Mouse (Mus musculus) limb, embryonic 14.5 days (tissue): Measurements from ENCODE around the gene Naaladl2. TPM values are rescaled to one million over a fixed set of nuclear protein-coding genes. Genes with fewer than 3 reads are reported as not detected.

Source experiments
- ATAC-seq: fragments of 200-750 bp; cut with Nextera tagmentation; 2 replicates; pipeline ENCODE4 v1.8.0; 2017; ENCODE audit warnings: low read depth, moderate number of reproducible peaks, moderate TSS enrichment; ENCODE audit not compliant: low FRiP score
- DNase-seq: peaks from one replicate; pipeline ENCODE4 v3.0.0-alpha.2; 2015; ENCODE audit warnings: low spot score
- H3K27ac ChIP-seq: fragments of 300-500 bp; sonication (generic); replicated peaks from 2 replicates; pipeline ENCODE4 v1.5.1; 2014; ENCODE audit warnings: low read depth, mild to moderate bottlenecking, low read length, moderate library complexity, mixed read lengths
- H3K27me3 ChIP-seq: fragments of 300-500 bp; sonication (generic); 2 replicates; pipeline ENCODE4 v1.6.1; 2014; ENCODE audit warnings: low read length, mixed read lengths; ENCODE audit not compliant: control insufficient read depth, insufficient read depth
- H3K36me3 ChIP-seq: fragments of 300-500 bp; sonication (generic); 2 replicates; pipeline ENCODE4 v1.6.1; 2014; ENCODE audit warnings: mild to moderate bottlenecking, low read length, moderate library complexity, mixed read lengths; ENCODE audit not compliant: control insufficient read depth, insufficient read depth
- H3K4me1 ChIP-seq: fragments of 300-500 bp; sonication (generic); 2 replicates; pipeline ENCODE4 v1.6.1; 2014; ENCODE audit warnings: antibody characterized with exemption, low read length, mixed read lengths; ENCODE audit not compliant: control insufficient read depth, insufficient read depth
- H3K4me2 ChIP-seq: fragments of 300-500 bp; sonication (generic); replicated peaks from 2 replicates; pipeline ENCODE4 v1.6.1; 2014; ENCODE audit warnings: low read depth, mild to moderate bottlenecking, low read length, moderate library complexity; ENCODE audit not compliant: severe bottlenecking
- H3K4me3 ChIP-seq: fragments of 300-500 bp; sonication (generic); replicated peaks from 2 replicates; pipeline ENCODE4 v1.5.1; 2014; ENCODE audit warnings: low read length
- H3K9ac ChIP-seq: fragments of 300-500 bp; sonication (generic); 2 replicates; pipeline ENCODE4 v1.6.1; 2014; ENCODE audit warnings: mild to moderate bottlenecking, low read depth, low read length, moderate library complexity; ENCODE audit not compliant: severe bottlenecking
- H3K9me3 ChIP-seq: fragments of 300-500 bp; sonication (generic); 2 replicates; pipeline ENCODE4 v1.6.1; 2016; ENCODE audit warnings: low read length; ENCODE audit not compliant: control insufficient read depth
- POLR2A ChIP-seq: fragments of 200-500 bp; IDR thresholded peaks from 2 replicates; pipeline ENCODE4 v1.8.0; 2012; ENCODE audit warnings: inconsistent platforms, mild to moderate bottlenecking, moderate library complexity, borderline replicate concordance; ENCODE audit not compliant: insufficient read depth, insufficient read length; ENCODE audit errors: extremely low read depth
- WGBS: fragments of 180-500 bp; shearing (Covaris S2); extraction: QIAGEN DNeasy Blood & Tissue Kit; methylation state at CpG from one replicate; pipeline ENCODE4 v1.1.7; 2014; 5-methylcytosine and 5-hydroxymethylcytosine counted together
- polyA plus RNA-seq, 2 experiments: library from polyadenylated mRNA; depleted of rRNA in 1 of 2; stranded (reverse) in 1 of 2; unstranded in 1 of 2; fragments of >200 nt; fragmentation: Nextera tagmentation in 1 of 2; extraction: Ambion mirVana in 1 of 2; gene quantifications; 2 replicates each; pipeline versions ENCODE4 v1.2.1 to v1.2.3; 2012 to 2014

Naaladl2 gene
- polyA plus RNA-seq, 2 experiments, result 0.89 to 2.3 TPM

DNA sequence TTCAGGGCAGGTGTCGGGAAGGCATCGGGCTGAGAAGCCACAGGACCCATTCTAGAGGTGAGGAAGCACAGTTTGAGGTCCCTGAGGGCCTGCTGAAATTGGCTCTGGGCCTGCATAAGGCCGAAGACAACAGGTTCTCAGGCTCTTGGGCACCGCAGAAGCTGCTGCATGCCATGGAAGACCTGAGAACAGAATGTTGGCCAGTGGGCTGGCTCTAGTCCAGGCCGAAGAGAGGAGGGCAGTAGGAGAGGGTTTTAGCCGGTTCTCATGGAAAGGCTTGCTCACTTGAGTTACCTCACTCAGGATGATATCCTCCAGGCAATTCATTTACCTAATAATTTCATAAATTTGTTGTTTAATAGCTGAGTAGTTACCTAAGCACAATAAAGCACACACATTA is 1025.9 kb downstream of the Naaladl2 start:
- no peak for TF ChIP-seq POLR2A
- Histone ChIP-seq H3K9ac (no peak overlapping the region), H3K4me2 (no peak overlapping the region), H3K9me3 (no peaks in the 10 kb centered on the region), H3K4me3 (no peak overlapping the region), H3K4me1 (no peaks in the 10 kb centered on the region), H3K36me3 (no peaks in the 10 kb centered on the region), H3K27me3 (no peaks in the 10 kb centered on the region), H3K27ac (no peak overlapping the region)
- 90% methylated on average over 6 of the region's 6 CpGs for WGBS
- ATAC-seq, result no peak
- no peak for DNase-seq

DNA sequence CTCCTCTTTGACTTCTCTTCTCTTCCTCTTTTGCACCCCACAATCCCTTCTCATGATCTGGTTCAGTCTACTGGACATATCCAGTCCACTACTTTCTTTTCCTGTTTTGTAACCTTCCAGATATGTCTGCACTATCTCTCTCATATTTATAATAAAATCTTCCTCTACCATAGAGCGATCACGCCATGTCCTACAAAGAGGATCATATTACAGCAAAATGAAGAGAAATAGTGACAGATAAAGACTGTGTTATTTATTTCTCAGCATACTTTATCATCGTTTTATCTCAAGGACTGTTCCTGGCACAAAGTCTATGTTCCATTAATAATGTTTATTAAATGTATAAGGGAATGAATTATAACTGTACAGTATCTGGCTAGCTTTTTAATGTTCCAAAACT is 1029.2 kb downstream of the Naaladl2 start:
- 82% methylated on average over 3 of the region's 3 CpGs for WGBS
- H3K9me3 ChIP-seq, result no peaks in the 10 kb centered on the region
- no peaks in the 10 kb centered on the region for H3K36me3 ChIP-seq
- H3K27ac ChIP-seq, result no peak overlapping the region
- no peak overlapping the region for H3K4me2 ChIP-seq
- no peaks in the 10 kb centered on the region for H3K4me1 ChIP-seq
- no peak overlapping the region for H3K4me3 ChIP-seq
- no peaks in the 10 kb centered on the region for H3K27me3 ChIP-seq
- no peak for ATAC-seq
- no peak overlapping the region for H3K9ac ChIP-seq
- no peak for TF ChIP-seq POLR2A
- DNase-seq, result no peak

DNA sequence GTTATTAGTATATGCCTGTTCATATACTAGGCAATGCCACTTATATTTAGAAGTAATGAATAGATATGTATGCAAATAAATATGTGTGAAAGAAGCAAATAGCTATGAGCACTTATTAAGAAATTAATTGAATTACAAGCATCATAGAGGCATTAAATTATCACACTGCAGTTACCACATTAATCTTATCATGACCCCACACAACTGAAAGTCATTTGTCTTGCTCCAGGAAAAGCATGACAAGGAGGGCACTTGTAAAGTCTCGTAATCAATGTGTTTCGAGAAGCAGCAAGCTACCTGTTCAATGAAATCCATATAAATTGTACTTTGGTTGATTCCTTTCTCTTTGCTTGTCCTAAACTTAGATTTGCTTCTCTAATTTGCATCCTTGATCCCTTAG is 1030.7 kb downstream of the Naaladl2 start:
- H3K9me3 ChIP-seq, result no peaks in the 10 kb centered on the region
- no peak for TF ChIP-seq POLR2A
- 75% methylated on average over 2 of the region's 2 CpGs for WGBS
- H3K4me2 ChIP-seq, result no peak overlapping the region
- H3K36me3 ChIP-seq, result no peaks in the 10 kb centered on the region
- DNase-seq, result no peak
- no peak overlapping the region for H3K27ac ChIP-seq
- no peaks in the 10 kb centered on the region for H3K4me1 ChIP-seq
- H3K27me3 ChIP-seq, result no peaks in the 10 kb centered on the region
- no peak for ATAC-seq
- H3K9ac ChIP-seq, result no peak overlapping the region
- no peak overlapping the region for H3K4me3 ChIP-seq

DNA sequence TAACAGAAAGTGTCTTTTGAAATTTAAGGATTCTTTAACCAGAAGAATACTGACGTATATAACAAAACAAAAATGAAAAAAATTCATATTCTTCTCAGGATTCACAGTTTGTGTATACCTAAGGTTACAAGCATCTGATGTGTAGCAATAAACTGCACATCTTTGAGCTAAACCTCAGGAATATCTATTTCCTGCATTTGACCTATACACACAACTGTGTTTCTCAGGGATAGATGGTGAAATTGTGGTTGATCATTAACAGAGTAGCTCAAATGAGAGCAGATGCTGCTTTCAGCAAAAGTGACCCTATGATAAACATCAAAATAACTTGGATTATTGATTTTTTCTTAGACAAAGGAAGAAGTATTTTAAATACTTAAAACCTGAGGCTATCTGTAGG is 1037.7 kb downstream of the Naaladl2 start:
- Histone ChIP-seq H3K9me3 (no peaks in the 10 kb centered on the region), H3K27me3 (no peaks in the 10 kb centered on the region), H3K27ac (no peak overlapping the region), H3K4me2 (no peak overlapping the region), H3K36me3 (no peaks in the 10 kb centered on the region), H3K9ac (no peak overlapping the region), H3K4me1 (no peaks in the 10 kb centered on the region), H3K4me3 (no peak overlapping the region)
- DNase-seq, result no peak
- no peak for TF ChIP-seq POLR2A
- no peak for ATAC-seq
- 90% methylated on average over 1 of the region's 1 CpGs for WGBS

DNA sequence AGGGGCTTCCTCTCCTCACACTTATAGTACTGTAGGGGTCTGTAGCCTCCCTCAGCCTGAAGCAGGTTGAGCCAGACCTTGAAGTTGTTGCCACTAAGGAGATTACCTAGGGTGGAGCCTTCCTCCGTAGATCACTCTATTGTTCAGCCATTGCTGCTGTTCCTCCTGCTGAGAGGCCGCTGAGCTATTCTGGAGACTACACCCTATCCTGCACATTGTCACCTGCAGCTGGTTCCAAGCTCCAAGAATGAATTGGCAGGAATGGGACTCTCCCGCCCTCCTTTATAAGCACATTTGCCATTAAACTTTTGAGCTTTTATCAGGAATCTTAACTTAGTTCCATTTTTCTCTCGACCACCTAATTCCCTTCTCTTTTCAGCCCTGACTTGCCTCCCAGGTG is 1064.3 kb downstream of the Naaladl2 start:
- no peaks in the 10 kb centered on the region for H3K27me3 ChIP-seq
- no peaks in the 10 kb centered on the region for H3K9me3 ChIP-seq
- ATAC-seq (no peak), DNase-seq (no peak)
- no peak for TF ChIP-seq POLR2A
- H3K4me2 ChIP-seq, result no peak overlapping the region
- H3K4me1 ChIP-seq, result no peaks in the 10 kb centered on the region
- H3K36me3 ChIP-seq, result no peaks in the 10 kb centered on the region
- no peak overlapping the region for H3K27ac ChIP-seq
- H3K4me3 ChIP-seq, result no peak overlapping the region
- WGBS, result 50% methylated on average over 4 of the region's 4 CpGs
- no peak overlapping the region for H3K9ac ChIP-seq

DNA sequence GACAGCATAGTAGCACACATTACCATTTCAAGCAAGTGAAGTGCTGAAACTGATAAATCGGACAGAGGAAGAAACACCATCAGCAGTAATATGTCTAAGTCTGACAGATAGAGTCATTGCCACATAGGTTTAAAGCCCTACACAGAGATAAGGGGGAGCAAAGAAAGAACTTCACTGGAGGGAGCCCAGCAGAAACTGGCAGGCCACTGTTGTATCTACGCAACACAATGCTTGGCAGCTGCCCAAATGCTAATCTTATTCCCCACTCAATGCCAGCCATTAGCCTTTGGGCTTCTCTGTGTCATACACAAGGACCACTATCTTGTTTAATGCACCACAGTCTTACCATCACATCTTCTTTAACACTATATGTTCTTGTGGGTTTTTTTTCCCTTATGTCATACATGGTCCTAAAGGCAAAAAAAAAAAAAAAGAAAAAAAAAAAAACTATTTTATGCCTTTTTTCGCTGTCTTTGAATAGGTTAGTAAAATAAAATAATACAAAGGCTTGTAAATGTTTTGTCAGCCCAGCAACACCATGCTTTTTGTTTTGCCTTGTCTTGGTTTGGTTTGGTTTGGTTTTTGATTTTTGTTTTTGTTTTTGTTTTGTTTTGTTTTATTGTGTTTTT is 1072.8 kb downstream of the Naaladl2 start:
- H3K4me2 ChIP-seq, result no peak overlapping the region
- no peak overlapping the region for H3K4me3 ChIP-seq
- DNase-seq, result peak; percentile 36
- no peak for TF ChIP-seq POLR2A
- no peaks in the 10 kb centered on the region for H3K9me3 ChIP-seq
- H3K27ac ChIP-seq, result no peak overlapping the region
- H3K27me3 ChIP-seq, result no peaks in the 10 kb centered on the region
- H3K36me3 ChIP-seq, result no peaks in the 10 kb centered on the region
- ATAC-seq, result no peak
- H3K9ac ChIP-seq, result no peak overlapping the region
- 62% methylated on average over 3 of the region's 3 CpGs for WGBS
- no peaks in the 10 kb centered on the region for H3K4me1 ChIP-seq
